Mouse (Mus musculus): Measurements from ENCODE around the gene Npnt.

Gene Npnt

DNA sequence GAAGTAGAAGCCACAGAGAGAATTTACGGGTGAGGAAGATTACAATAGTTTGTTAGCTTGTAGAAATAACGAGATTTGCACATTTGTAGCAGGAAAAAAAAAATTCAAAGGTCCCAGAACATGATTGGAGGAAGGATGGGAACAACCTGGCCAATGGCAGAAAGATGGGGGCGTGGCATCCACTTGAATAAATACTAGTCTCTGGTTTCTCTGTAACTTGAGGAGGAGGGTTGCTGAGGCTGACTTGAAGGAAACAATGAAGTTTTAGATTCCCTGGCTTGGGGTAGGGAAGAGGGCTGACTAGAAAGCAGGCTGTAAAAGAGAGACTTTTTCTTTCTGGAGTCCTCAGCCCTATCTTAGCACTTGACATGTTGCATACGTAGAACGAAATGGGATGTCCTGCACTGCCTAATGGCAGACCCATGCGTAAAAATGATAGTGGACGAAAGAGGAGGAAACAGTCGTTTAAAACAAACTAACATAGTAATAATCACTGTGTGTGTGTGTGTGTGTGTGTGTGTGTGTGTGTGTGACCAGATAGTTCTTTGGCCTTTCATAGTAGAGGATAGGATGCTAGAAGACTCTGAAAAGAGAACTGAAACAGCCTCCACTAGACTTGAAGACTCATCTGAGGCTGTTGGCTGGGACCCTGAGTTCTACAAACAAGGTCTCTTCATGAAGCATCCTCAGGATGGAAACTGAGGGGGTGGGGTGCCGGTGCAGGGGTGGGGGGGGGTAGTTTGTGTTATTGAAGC, 94.5 kb downstream of the Npnt start:
- no peak for DNase-seq

DNA sequence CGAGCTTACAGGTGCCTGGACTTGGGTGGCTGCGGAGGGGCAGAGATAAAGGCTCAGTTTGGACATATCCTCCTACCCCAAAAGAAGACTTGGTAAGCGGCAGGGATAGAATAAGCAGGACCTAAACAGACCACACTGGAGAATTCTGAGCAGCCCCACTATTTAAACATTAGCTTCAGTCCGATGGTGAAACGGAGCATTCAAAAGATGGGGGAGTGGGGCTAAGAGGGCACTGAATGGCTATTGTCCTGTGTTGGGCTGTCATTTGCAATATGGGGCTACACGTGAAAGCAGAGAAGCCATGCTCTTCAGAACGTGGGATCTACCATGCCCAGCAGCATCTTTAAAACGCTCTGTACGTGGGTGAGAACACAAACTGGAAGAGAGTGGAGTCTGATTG, 95.8 kb downstream of the Npnt start:
- no peak for DNase-seq

DNA sequence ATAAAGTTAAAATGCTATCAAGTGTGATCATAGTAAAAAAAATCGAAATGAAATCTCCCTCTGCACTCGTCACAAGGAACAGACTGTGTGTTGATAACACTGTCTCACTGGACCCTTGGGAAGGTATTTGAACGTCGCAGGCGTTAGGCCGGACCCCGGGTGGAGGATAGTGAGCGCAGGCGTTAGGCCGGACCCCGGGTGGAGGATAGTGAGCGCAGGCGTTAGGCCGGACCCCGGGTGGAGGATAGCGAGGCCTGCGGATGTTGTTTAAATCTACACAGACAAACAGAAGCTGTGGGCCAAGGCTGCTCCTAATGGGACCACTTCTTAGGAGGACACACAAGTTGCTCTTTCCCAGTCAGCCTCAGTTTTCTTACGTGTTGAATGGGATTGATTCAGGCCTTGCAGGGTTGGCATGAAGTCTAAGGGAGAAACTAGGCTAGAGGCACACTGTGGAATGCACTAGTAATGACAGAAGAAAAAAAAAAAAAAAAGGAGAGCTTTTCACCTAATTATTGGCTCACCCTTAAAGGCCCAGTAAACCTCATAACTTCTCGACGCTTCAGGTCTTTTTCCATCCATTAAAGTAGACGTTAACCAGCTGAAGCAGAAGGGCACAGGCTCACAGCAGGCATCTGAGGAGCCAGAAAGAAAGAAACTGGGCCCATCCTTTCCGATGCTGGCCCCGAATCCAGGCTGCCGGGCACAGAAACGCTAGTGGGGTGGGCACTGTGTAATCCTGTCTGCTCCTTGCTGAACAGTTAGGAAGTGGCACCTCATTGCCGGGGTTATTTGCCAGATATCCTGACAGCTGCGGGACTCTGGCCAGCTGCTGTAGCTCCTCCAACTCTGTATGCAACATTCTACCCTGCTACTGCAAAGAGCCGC, 98.0 kb downstream of the Npnt start:
- no peak for DNase-seq

DNA sequence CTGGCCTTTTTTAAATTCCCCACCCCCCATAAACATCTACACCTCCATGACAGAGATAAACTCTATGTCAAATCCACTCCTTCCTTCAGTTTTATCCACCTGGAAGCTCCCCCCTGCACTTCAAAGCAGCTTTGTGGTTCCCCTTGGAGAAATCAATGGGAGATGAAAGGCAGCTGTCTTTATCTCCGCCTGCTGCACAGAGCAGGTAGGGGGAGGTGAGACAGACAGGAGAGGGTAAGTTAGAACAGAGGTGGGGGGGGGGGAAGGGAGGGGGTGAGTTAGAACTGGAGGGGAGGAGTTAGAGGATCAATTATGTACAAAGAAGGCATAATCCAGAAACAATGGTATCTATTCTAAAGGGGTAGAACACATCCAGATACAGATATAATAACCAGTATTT, 98.7 kb downstream of the Npnt start:
- DNase-seq: no peak

DNA sequence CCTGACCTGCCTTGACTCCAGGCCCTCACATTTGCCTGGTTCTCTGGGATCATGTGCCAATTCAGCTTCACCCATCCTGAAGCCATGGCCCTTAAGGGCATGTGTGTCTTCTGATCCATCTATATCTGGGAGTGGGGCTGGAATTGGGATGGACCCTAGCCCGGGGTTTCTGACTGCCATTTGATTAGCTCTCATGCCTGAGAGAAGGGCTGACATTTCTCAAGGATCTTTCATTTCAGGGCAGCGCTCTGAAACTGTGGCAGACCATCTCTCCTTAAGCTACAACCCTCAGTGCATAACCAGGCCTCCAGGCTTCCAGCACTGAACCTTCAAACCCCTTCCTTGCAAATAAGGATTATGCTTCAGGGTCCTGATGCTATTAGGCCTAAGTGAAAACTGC, 99.7 kb downstream of the Npnt start:
- no peak for DNase-seq

DNA sequence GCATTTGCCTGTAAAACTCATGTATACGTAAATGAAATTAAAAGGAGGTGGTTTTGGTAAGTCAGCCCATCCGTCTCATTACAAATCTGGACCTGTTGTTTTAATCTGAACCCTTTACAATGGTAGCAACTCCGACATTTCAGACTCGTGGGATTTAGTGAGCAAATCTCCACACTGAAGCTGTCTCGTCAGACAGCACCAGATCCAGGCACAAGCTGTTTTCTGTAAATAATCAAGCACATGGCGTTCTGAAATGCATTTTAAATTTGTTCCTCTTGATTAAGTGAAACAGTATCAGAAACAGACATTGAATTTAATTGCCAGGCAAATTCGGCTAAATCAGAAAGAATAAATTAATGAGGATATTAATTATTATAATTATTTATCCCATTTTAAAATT, 100.4 kb downstream of the Npnt start:
- no peak for DNase-seq

DNA sequence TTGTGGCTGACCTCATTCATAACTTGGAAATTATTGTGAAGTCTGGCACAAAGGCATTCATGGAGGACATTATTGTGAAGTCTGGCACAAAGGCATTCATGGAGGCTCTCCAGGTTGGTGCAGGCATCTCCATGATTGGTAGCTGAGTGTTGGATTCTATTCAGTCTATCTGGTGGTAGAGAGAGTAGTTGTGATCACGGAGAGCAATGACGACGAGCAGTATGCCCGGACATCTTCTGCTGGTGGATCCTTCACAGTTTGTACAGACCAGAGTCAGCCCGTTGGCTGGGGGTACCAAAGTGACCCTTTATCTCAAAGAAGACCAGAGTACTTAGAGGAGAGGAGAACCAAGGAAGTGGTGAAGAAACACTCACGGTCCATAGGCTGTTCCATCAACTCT, 107.4 kb downstream of the Npnt start:
- no peak for DNase-seq

DNA sequence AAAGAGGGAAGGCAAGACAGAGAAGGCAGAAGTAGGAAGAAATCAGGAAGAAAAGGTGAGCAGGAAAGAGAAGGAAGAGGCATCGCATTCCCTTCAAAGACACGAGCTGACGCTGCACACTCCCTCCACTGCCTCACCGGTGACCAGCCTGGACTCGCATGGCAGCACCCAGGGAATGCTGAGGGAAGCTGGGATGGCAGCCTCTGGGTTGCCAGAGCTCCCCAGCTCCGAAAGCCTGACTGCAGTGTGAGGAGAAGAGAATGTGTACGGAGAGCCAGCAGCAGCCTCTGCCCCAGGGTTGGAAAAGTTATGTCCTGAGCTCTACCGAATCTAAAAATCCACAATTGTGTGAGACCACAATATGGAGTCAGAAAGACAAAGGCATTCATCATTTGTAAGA, 110.6 kb downstream of the Npnt start:
- no peak for DNase-seq

DNA sequence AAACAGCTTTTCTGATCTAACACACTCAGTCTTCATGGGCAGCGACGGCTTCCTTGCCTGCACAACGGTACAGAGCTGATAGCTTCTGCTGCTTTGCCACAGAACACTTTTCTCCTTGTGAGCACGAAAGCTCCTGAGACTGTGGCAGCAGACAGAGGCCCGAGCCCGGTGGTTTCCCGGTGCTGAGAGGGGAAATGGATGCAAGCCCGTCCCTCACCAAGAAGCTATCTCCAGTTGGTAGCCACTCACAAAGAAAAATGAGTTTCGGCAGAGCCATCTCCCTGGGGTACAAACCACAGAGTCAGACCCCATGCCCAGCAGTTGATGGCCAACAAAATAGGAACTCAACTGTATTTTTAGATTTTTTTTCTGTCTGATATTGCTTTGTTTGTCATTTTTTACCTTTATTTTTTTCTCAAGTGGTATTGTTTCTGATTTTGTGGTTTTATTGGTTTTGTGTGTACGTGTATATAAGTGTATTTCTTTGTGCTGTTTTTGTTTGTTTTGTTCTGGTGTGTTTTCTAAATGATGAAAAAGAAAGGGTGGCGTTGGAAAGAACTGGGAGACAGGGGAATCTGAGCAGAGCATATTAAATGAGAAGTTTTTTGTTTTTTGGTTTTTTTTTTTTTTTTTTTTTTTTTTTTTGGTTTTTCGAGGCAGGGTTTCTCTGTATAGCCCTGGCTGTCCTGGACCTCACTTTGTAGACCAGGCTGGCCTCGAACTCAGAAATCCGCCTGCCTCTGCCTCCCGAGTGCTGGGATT, 111.3 kb downstream of the Npnt start:
- no peak for DNase-seq

DNA sequence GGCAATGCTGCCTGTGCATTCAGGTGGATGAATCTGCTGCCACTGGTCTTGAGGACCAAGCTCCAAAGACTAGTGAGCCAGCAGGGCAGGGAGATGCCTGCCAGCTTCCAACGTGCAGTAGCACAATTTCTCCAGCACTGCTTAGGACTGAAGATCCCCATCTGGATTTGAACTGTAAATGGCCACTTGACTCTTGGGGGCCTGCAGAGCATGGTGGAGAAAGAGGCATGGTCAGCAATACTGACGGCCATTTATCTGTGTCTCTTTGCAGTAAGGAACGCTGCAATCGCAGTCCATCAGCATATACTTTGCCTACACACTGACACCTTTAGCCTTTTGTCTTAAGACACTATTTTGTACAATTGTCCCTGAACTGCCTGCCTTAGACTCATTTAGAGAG, 113.0 kb downstream of the Npnt start:
- no peak for DNase-seq

DNA sequence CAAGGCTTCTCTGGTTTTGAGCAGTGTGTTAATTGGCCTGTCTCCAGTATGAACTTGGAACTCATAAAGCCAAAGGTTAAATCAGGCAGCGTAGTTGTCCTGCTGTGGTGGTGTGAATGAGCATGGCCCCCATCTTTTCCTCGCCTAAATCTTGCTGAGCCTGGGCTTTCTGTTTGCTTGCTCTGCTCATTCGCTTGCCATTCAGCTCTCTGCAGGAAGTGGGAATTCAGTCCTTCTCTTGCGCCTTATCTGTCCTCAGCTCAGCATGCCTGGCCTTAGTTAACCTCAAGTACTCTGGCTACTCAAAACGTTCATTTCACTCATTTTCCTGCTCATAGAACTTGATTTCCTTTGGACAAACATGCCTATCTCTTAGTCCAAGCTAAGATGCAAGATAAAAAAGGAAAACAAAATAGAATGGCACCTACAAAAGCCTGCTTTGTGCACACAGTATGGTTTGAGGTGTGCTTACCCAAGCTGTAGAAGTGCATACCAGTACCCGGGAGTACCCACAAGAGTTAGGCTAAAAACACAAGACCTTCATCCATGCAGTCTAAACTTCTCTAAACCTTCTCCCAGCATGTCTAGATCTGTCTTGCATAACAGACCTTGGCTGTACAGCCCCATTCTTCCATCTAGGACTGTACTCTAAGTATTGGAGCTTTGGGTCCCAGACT, 114.8 kb downstream of the Npnt start:
- DNase-seq: no peak
